Mouse (Mus musculus) MEL (cell line): ENCODE measurements around the gene Tgfbrap1.

Experiments used
- CTCF ChIP-seq, 3 experiments: IDR thresholded peaks in 2 of 3; conservative IDR thresholded peaks in 1 of 3; 2 replicates each; pipeline ENCODE4 v1.5.1; 2011 to 2012; ENCODE audit warnings: low read length in 3 of 3, low read depth in 2 of 3, mild to moderate bottlenecking in 2 of 3, improper control_type of control experiment in 1 of 3, inconsistent platforms in 1 of 3, mixed read lengths in 1 of 3, moderate library complexity in 1 of 3; ENCODE audit not compliant: control insufficient read depth in 1 of 3, insufficient read depth in 1 of 3, poor library complexity in 1 of 3, severe bottlenecking in 1 of 3
- ETS1 ChIP-seq: IDR thresholded peaks from 2 replicates; pipeline ENCODE4 v1.6.1; 2012; ENCODE audit warnings: low read depth, mild to moderate bottlenecking, inconsistent platforms, low read length, improper control_type of control experiment, moderate library complexity
- GATA1 ChIP-seq: IDR thresholded peaks from 2 replicates; pipeline ENCODE4 v1.6.1; 2011; ENCODE audit warnings: low read depth, low read length, improper control_type of control experiment
- RCOR1 ChIP-seq: IDR thresholded peaks from 2 replicates; pipeline ENCODE4 v1.6.1; 2012; ENCODE audit warnings: low read depth, mild to moderate bottlenecking, inconsistent platforms, low read length, improper control_type of control experiment
- TBP ChIP-seq: IDR thresholded peaks from 2 replicates; pipeline ENCODE4 v1.8.0; 2011; ENCODE audit warnings: low read depth, low read length, improper control_type of control experiment
- ZNF384 ChIP-seq: IDR thresholded peaks from 2 replicates; pipeline ENCODE4 v1.6.1; 2012; ENCODE audit warnings: low read depth, mild to moderate bottlenecking, inconsistent platforms, low read length, improper control_type of control experiment

DNA sequence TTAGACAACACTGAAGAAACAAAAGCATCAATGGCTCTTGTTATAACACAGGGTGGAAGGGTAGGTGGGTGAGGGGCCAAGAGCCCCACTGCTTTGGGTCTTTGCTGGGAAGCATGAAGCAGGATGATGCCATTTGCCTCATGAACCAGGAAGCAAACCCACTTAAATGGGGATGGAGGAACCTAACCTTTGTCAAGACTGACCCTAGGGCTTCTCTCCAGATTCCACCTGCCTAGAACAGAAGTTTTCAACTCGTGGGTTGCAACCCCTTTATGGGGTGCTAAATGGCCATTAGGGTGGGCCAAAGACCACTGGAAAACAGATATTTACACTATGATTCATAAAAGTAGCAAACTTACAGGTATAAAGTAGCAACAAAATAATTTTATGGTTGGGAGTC lies 25.9 kb downstream of the Tgfbrap1 start:
- TF ChIP-seq ZNF384, result no peak
- TF ChIP-seq RCOR1, result no peak
- TF ChIP-seq ETS1, result no peak
- no peak for TF ChIP-seq CTCF (IDR thresholded peaks at IDR 0.05 in 2 of 3, conservative IDR thresholded peaks at IDR 0.05 in 1 of 3; ENCODE audit: control insufficient read depth in 1 of 3, insufficient read depth in 1 of 3, low read depth in 2 of 3, low read length in 3 of 3, poor library complexity in 1 of 3, severe bottlenecking in 1 of 3)
- no peak for TF ChIP-seq TBP
- no peak for TF ChIP-seq GATA1
